8 mouse cellular contexts compared by ENCODE assay signal in the genomic region with DNA sequence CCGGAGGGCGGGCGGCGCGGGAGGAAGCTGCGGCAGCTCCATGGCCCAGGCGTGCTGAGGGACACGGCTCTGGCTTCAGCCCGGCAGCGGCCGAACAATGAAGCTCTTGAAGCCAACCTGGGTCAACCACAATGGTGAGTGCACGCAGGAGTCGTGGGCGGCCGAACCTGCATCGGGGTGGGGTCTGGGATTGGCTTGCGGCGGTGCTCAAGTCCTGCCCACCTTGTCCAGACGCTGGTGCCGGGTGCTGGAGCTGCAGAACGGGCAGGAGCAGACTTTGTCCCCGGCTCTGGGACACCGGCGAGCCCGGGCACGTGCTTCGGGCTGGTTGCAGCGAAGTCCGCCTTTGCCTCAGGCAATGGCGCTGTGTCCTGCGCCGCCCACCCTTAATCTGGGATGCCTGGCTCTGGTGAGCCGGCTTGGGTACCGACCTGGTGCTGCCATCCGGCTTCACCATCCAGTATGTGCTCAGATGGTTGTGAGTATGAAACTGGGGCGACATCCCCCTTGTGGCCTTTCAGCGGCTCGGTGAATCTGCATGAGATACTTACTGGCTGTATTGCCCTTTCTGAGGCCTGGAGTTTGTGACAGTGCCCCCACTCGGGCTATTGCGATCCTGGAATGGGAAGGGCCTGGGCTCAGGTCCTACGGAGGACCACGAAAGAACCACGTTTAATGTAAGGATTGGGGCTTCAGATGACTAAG. TPM values are rescaled to one million over a fixed set of nuclear protein-coding genes. Genes with fewer than 3 reads are reported as not detected.
A peak's percentile ranks its signal among the peaks of the same experiment; 100 is the strongest.
DNase-seq lines count a peak whose midpoint lies in the region; ATAC-seq and TF ChIP-seq lines count a peak whose summit lies in the region.

No protein-coding gene starts in this region.

- peak; percentile 16 to 59 (median 59); a peak in 5 of 6 replicates for TF ChIP-seq CTCF in MEL (IDR thresholded peaks at IDR 0.05 in 2 of 3, conservative IDR thresholded peaks at IDR 0.05 in 1 of 3; ENCODE audit: control insufficient read depth in 1 of 3, insufficient read depth in 1 of 3, low read depth in 2 of 3, low read length in 3 of 3, poor library complexity in 1 of 3, severe bottlenecking in 1 of 3)
- peak; percentile 66 for TF ChIP-seq CTCF in lung, postnatal 0 days (IDR thresholded peaks at IDR 0.05)

- no peaks in the 10 kb centered on the region for H3K9me3 ChIP-seq in MEL (replicated peaks; ENCODE audit: insufficient read depth, low read length)
- no peaks in the 10 kb centered on the region for H3K9me3 ChIP-seq in forebrain, embryonic 16.5 days (ENCODE audit: control insufficient read depth, low read length)
- H3K9me3 ChIP-seq in hindbrain, embryonic 10.5 days = 0 out of 2 replicates have a peak, but pooled peaks cover under 1% of the 10 kb centered on the region
- no peaks in the 10 kb centered on the region for H3K9me3 ChIP-seq in lung, postnatal 0 days (ENCODE audit: low read length)

- peak overlapping the region; percentile 76 to 92 for H3K4me3 ChIP-seq in MEL (ENCODE audit: control insufficient read depth in 1 of 2, insufficient read depth in 1 of 2, low read depth in 2 of 2, low read length in 2 of 2)
- H3K4me3 ChIP-seq in forebrain, embryonic 16.5 days (replicated peaks; ENCODE audit: low read length) = peak overlapping the region; percentile 70
- H3K4me3 ChIP-seq in hindbrain, embryonic 10.5 days = peak overlapping the region; percentile 93
- H3K4me3 ChIP-seq in lung, postnatal 0 days (ENCODE audit: low read depth, low read length) = peak overlapping the region; percentile 88

- under 1% methylated on average over 42 of the region's 43 CpGs for WGBS in forebrain, embryonic 16.5 days
- WGBS in hindbrain, embryonic 10.5 days = under 1% methylated on average over 43 of the region's 43 CpGs
- under 1% methylated on average over 41 of the region's 43 CpGs for WGBS in lung, postnatal 0 days

- H3K27me3 ChIP-seq in MEL (ENCODE audit: control insufficient read depth in 1 of 2, insufficient read depth in 2 of 2, low read length in 2 of 2) = no peaks in the 10 kb centered on the region
- H3K27me3 ChIP-seq in forebrain, embryonic 16.5 days (replicated peaks; ENCODE audit: control insufficient read depth, insufficient read depth, low read length) = no peaks in the 10 kb centered on the region
- no peaks in the 10 kb centered on the region for H3K27me3 ChIP-seq in hindbrain, embryonic 10.5 days (ENCODE audit: insufficient read depth, poor library complexity, severe bottlenecking)
- H3K27me3 ChIP-seq in lung, postnatal 0 days (replicated peaks; ENCODE audit: insufficient read depth, low read length) = no peaks in the 10 kb centered on the region

- no peak; the same call in none of the 2 replicates for TF ChIP-seq RAD21 in MEL (IDR thresholded peaks at IDR 0.05; ENCODE audit: low read depth, low read length)

- ATAC-seq in forebrain, embryonic 16.5 days = peak; percentile 24
- peak; percentile 10 for ATAC-seq in lung, postnatal 0 days

- DNase-seq in MEL (ENCODE audit: low read depth, low spot score) = peak; percentile 88
- peak; percentile 65 for DNase-seq in c-Kit-positive CD71-positive TER-119-negative erythroid progenitor cells, embryonic 14.5 days (ENCODE audit: low read depth)
- DNase-seq in hindbrain, embryonic 10.5 days (ENCODE audit: low spot score) = peak; percentile 80
- DNase-seq in layer of hippocampus, adult 9-10 months (ENCODE audit: low spot score) = peak; percentile 24
- peak; percentile 60 for DNase-seq in lung, postnatal 0 days (ENCODE audit: low spot score)
- DNase-seq in ovary, adult 18-20 months (ENCODE audit: low spot score) = peak; percentile 25
- DNase-seq in thymus, postnatal 25 days = peak; percentile 73

- peak overlapping the region; percentile 66 for H3K4me2 ChIP-seq in forebrain, embryonic 16.5 days (ENCODE audit: low read length)
- H3K4me2 ChIP-seq in lung, postnatal 0 days (replicated peaks; ENCODE audit: low read depth, low read length) = peak overlapping the region; percentile 95

- peaks cover 22 to 40% of the 10 kb centered on the region in 2 experiments for H3K36me3 ChIP-seq in MEL (ENCODE audit: control insufficient read depth in 1 of 2, insufficient read depth in 2 of 2, low read length in 2 of 2)
- peaks cover 8% of the 10 kb centered on the region; the same call in 1 of the 2 replicates for H3K36me3 ChIP-seq in forebrain, embryonic 16.5 days (ENCODE audit: control insufficient read depth, insufficient read depth)
- peaks cover 62% of the 10 kb centered on the region for H3K36me3 ChIP-seq in hindbrain, embryonic 10.5 days
- peaks cover 11% of the 10 kb centered on the region; the same call in 1 of the 2 replicates for H3K36me3 ChIP-seq in lung, postnatal 0 days (ENCODE audit: insufficient read depth, low read length)

- H3K27ac ChIP-seq in MEL (ENCODE audit: control insufficient read depth, low read depth, low read length) = peak overlapping the region; percentile 54
- peak overlapping the region; percentile 97 for H3K27ac ChIP-seq in forebrain, embryonic 16.5 days (ENCODE audit: low read length)
- H3K27ac ChIP-seq in hindbrain, embryonic 10.5 days = peak overlapping the region; percentile 97
- peak overlapping the region; percentile 95 for H3K27ac ChIP-seq in lung, postnatal 0 days (ENCODE audit: low read length)

- H3K79me2 ChIP-seq in MEL (ENCODE audit: control insufficient read depth, insufficient read depth, low read length, poor library complexity) = peaks cover 70% of the 10 kb centered on the region

- TF ChIP-seq EP300 in MEL (IDR thresholded peaks at IDR 0.05; ENCODE audit: low read depth in 1 of 2, low read length in 2 of 2) = no peak; a peak in 1 of 4 replicates
- TF ChIP-seq EP300 in lung, postnatal 0 days (IDR thresholded peaks at IDR 0.05) = no peak

- no peak; a peak in 2 of 4 replicates for TF ChIP-seq POLR2A in MEL (IDR thresholded peaks at IDR 0.05; ENCODE audit: control insufficient read depth in 1 of 2, insufficient read depth in 1 of 2, low read depth in 1 of 2, low read length in 2 of 2, poor library complexity in 1 of 2)

- peak overlapping the region; percentile 97 for H3K9ac ChIP-seq in MEL (ENCODE audit: control insufficient read depth, low read depth, low read length, poor library complexity, severe bottlenecking)
- H3K9ac ChIP-seq in forebrain, embryonic 16.5 days (replicated peaks; ENCODE audit: low read depth, low read length) = peak overlapping the region; percentile 90
- H3K9ac ChIP-seq in lung, postnatal 0 days (replicated peaks; ENCODE audit: low read depth) = peak overlapping the region; percentile 76

- peaks cover 15 to 28% of the 10 kb centered on the region in 2 experiments for H3K4me1 ChIP-seq in MEL (ENCODE audit: control insufficient read depth in 1 of 2, insufficient read depth in 2 of 2, low read length in 2 of 2)
- peaks cover 28% of the 10 kb centered on the region for H3K4me1 ChIP-seq in forebrain, embryonic 16.5 days (replicated peaks; ENCODE audit: control insufficient read depth, insufficient read depth, low read length)
- H3K4me1 ChIP-seq in hindbrain, embryonic 10.5 days (replicated peaks) = peaks cover 21% of the 10 kb centered on the region
- H3K4me1 ChIP-seq in lung, postnatal 0 days (ENCODE audit: insufficient read depth, low read depth, low read length) = peaks cover 7% of the 10 kb centered on the region; the same call in 1 of the 2 replicates

TF ChIP-seq in MEL, 35 proteins besides CTCF, POLR2A, EP300 and RAD21 (continues in another document):
- TF ChIP-seq ETS1 (IDR thresholded peaks at IDR 0.05; ENCODE audit: low read depth, low read length) = 0 out of 2 replicates have a peak, but pooled peaks have one; percentile 24
- TF ChIP-seq TCF12 (IDR thresholded peaks at IDR 0.05; ENCODE audit: low read depth, low read length) = peak; percentile 43; the same call in 1 of the 2 replicates
- TF ChIP-seq ZKSCAN1 (IDR thresholded peaks at IDR 0.05; ENCODE audit: low read depth, low read length) = 0 out of 2 replicates have a peak, but pooled peaks have one; percentile 5
- no peak for TF ChIP-seq ZC3H11A (IDR thresholded peaks at IDR 0.05; ENCODE audit: low read depth, low read length)
- peak; percentile 80 for TF ChIP-seq SIN3A (IDR thresholded peaks at IDR 0.05; ENCODE audit: low read length)
- TF ChIP-seq MAFK (IDR thresholded peaks at IDR 0.05; ENCODE audit: borderline replicate concordance, low read depth, low read length) = no peak

RNA-seq across cellular contexts. Expression of a gene that starts 0.7 kb away (rescaled TPM):
- 40.9 and 50.5 TPM in 2 replicates for total RNA-seq in MEL (2012; rRNA removed)
- polyA plus RNA-seq in MEL (2012; ENCODE audit: insufficient read depth in 1 of 2, insufficient read length in 2 of 2, low read depth in 1 of 2, low replicate concordance in 2 of 2, missing spikeins in 1 of 2) = 100 to 1,000 TPM in 1 of 2 experiments, not detected in 1; 203 TPM
- 20.2 and 23.1 TPM in 2 replicates for polyA plus RNA-seq in forebrain, embryonic 16.5 days (2015; fragmentation: Nextera tagmentation; extraction: Ambion mirVana)
- polyA plus RNA-seq in hindbrain, embryonic 10.5 days (2016; fragmentation: Nextera tagmentation; extraction: Ambion mirVana) = 18.4 and 21.4 TPM in 2 replicates
- polyA plus RNA-seq in lung, postnatal 0 days (2015; fragmentation: Nextera tagmentation; extraction: Ambion mirVana) = 7.6 and 8.4 TPM in 2 replicates

RNA-seq across cellular contexts. Expression of a gene that starts 0.9 kb away (rescaled TPM):
- total RNA-seq in MEL (2012; rRNA removed) = 77.2 and 78.7 TPM in 2 replicates
- 10 to 100 TPM in 1 of 2 experiments, not detected in 1; 84.6 TPM for polyA plus RNA-seq in MEL (2012; ENCODE audit: insufficient read depth in 1 of 2, insufficient read length in 2 of 2, low read depth in 1 of 2, low replicate concordance in 2 of 2, missing spikeins in 1 of 2)
- 60.5 and 71.3 TPM in 2 replicates for polyA plus RNA-seq in forebrain, embryonic 16.5 days (2015; fragmentation: Nextera tagmentation; extraction: Ambion mirVana)
- 125 and 127 TPM in 2 replicates for polyA plus RNA-seq in hindbrain, embryonic 10.5 days (2016; fragmentation: Nextera tagmentation; extraction: Ambion mirVana)
- polyA plus RNA-seq in lung, postnatal 0 days (2015; fragmentation: Nextera tagmentation; extraction: Ambion mirVana) = 55.8 and 56.5 TPM in 2 replicates

RNA-seq across cellular contexts. Expression of a gene that starts 41.2 kb away (rescaled TPM):
- 1.3 and 2.9 TPM in 2 replicates for total RNA-seq in MEL (2012; rRNA removed)
- 10 to 100 TPM in 1 of 2 experiments, not detected in 1; 13.9 TPM for polyA plus RNA-seq in MEL (2012; ENCODE audit: insufficient read depth in 1 of 2, insufficient read length in 2 of 2, low read depth in 1 of 2, low replicate concordance in 2 of 2, missing spikeins in 1 of 2)
- polyA plus RNA-seq in forebrain, embryonic 16.5 days (2015; fragmentation: Nextera tagmentation; extraction: Ambion mirVana) = not detected in 2 replicates
- not detected in 2 replicates for polyA plus RNA-seq in hindbrain, embryonic 10.5 days (2016; fragmentation: Nextera tagmentation; extraction: Ambion mirVana)
- not detected in 2 replicates for polyA plus RNA-seq in lung, postnatal 0 days (2015; fragmentation: Nextera tagmentation; extraction: Ambion mirVana)

RNA-seq across cellular contexts. Expression of a gene that starts 41.2 kb away (rescaled TPM):
- 19.9 and 25.3 TPM in 2 replicates for total RNA-seq in MEL (2012; rRNA removed)
- 10 to 100 TPM in 1 of 2 experiments, not detected in 1; 33.0 TPM for polyA plus RNA-seq in MEL (2012; ENCODE audit: insufficient read depth in 1 of 2, insufficient read length in 2 of 2, low read depth in 1 of 2, low replicate concordance in 2 of 2, missing spikeins in 1 of 2)
- polyA plus RNA-seq in forebrain, embryonic 16.5 days (2015; fragmentation: Nextera tagmentation; extraction: Ambion mirVana) = 27.8 and 32.5 TPM in 2 replicates
- polyA plus RNA-seq in hindbrain, embryonic 10.5 days (2016; fragmentation: Nextera tagmentation; extraction: Ambion mirVana) = 27.3 and 27.4 TPM in 2 replicates
- polyA plus RNA-seq in lung, postnatal 0 days (2015; fragmentation: Nextera tagmentation; extraction: Ambion mirVana) = 23.7 and 28.9 TPM in 2 replicates

Comparison
In these comparisons a context has a peak if more than half of its experiments do, and no peak if none do; other contexts are left out.
1. Peak in every context shown above with its lines: DNase-seq, ATAC-seq, H3K4me3 ChIP-seq and H3K27ac ChIP-seq.
2. DNase-seq: peak in every context shown above with its lines; median percentile 88 in MEL; 80 in hindbrain, embryonic 10.5 days; 73 in thymus, postnatal 25 days; 65 in c-Kit-positive CD71-positive TER-119-negative erythroid progenitor cells, embryonic 14.5 days; 60 in lung, postnatal 0 days; 25 in ovary, adult 18-20 months; 24 in layer of hippocampus, adult 9-10 months.